Mouse (Mus musculus) cerebellum, adult 8-10 months (tissue): Measurements from ENCODE around the gene Capn11.
"Not testable (repeated sequence)": the region's sequence is repeated elsewhere in the genome, so short reads cannot be mapped to it uniquely, and the experiment has no call there.

Experiments used
- DNase-seq: peaks from one replicate; pipeline ENCODE4 v3.0.0; 2022

The Capn11 gene

DNA sequence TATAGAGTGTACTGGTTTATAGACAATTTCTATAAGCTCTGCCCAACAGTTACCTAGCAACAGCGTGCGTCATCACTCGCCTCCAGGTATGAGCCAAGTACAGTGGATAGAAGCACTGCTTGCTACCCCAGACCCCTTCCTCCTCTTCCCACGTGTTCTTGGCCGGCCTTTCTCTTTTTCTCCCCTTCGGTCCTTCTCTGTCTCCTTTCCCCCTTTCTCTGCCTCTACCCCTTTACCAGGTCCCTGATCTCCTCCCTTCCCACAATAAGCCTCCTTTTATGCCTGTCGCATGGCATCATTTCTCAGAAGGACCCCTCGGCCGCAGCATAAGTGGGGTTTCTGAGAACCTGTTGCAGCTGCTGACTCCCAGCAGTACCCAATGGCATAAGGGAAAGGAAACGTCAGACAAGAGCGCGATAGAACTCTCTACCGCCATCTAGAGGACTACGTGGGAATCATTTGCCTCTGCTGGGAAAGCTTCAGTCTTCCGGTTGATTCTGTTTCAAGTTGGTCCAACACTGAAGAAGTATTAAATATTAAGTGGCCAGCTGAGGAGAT lies 32.5 kb downstream of the Capn11 start:
- peak; percentile 68 for DNase-seq

DNA sequence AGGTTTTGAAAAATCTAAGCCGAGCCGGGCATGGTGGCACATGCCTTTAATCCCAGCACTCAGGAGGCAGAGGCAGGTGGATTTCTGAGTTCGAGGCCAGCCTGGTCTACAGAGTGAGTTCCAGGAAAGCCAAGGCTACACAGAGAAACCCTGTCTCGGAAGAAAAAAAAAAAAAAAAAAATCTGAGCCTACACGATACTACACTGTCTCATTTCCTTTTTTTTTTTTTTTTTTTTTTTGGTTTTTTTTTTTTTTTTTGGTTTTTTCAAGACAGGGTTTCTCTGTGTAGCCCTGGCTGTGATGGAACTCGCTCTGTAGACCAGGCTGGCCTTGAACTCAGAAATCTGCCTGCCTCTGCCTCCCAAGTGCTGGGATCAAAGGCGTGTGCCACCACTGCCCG lies 35.7 kb downstream of the Capn11 start:
- not testable (repeated sequence) for DNase-seq

DNA sequence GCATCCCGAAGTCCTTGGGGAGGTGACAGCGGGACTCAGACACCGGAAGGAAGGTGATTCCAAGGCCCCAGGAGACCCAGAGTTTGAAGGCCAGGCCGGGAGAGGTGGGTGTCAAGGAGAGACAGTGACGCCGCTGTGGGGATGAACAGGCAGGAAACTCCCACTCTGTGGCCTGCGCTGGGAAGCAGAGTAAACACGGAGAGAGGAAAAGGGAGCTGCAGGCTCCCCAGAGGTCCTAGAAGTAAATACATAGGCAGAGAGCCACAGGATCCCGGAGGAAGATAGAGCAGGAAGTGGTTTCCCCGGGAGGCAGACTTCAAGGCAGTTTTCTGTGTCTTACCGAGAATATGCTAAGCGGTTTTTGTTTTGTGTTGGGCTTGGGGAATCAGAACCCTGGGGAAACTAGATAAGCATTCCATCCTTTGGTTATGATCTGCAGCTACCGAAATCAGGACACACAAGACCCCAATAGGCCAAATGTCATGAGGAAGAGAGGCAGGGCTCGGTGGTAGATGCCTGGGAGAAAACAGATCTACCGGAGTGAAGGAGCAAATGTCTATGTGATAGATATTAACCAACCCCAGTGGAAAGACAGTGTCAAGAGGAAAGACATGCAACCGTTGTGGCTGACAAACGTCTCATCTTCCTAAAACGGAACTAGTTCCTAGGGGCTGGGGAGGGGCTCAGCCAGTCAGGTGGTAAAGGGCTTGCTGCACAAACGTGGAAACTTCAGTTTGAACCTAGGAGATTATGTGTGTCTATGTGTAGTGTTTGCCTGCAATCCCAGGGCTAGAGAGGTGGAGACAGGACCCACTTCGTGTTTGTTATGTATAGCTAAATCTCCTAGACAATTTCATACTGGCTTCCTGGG lies 39.5 kb downstream of the Capn11 start:
- no peak for DNase-seq

DNA sequence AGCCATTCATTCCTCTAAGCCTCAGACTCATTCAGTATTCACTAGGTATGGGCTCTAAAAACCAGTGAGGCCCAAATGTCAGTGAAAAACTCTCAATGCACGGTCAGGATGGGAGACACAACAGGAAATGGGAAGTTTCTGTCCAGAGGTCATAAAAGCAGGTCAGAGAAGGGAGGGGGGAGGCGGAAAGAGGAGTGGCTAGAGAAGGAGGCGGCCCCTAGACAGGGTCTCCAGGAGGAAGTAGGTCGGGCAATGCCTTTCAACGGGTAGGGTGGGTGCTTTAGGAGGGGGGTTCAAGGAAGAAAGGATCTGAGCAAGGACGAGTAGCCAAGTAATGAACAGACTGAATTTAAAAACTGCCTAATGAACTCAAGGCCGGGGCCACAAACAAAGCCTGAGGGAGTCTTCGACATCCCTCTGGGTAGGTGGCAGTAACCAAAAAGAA lies 40.2 kb downstream of the Capn11 start:
- DNase-seq: no peak

DNA sequence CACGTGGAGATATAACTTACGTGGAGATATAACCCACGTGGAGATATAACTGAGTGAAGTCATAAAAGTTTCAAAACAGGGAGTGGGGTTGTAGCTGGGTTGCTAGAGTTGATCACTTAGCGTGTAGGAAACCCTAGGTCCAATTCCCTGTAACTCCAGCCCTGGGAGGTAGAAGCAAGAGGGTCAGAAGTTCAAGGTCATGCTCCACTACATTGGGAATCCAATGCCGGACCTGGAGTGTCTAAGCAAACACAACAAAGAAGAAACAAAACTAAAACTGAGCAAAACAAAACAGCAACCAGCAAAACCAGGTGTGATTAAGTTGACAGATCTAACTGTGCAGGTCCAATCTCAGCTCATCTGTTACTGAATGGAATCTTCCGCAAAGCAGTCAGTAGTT lies 41.5 kb downstream of the Capn11 start:
- DNase-seq: no peak

DNA sequence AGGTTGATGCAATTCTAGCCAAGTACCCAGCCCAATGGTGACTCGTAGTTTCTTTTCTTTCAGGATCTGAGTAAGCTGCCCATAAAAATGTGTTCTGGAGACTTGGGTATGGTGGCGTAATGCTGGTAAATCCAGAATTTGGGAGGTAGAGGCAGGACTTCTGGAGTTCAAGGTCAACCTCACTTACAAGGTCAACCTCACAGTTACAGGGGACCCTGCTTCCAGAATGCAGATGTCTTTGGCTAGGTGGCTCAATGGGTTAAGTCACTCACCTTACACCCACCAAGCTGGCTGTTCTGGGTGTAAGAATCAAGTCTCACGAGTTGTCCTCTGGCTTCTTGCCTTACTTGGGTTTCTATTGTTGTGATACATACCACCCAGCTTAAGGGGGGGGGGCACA lies 42.4 kb downstream of the Capn11 start:
- DNase-seq: no peak

DNA sequence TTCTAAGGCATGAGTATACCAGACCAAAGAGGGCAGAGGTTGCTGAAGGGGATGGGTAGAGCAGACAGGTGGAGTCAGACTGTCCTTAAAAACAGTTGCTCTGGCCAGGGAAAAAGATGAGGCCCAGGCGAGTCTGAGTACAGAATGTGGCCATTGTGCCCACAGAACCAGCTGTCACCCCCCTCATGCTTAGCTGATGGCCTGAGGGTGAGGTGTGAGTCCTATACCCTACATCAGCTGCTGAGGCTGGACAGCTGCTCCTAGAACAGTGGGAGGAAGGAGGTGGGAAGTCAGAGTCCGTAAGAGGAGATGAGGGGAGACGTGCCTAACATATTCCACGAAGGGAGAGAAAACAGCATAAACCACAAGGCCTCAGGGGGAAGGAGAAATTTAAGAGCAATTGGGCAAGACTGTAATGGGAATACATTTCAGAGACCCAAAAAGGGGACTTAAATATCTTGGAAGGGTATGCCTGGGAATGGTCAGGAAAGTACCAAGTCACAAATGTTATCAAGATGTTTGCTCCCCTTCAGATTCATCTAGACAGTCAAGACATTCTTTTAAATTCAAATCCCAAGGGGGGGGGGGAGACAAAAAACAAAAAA lies 43.0 kb downstream of the Capn11 start:
- DNase-seq: no peak

DNA sequence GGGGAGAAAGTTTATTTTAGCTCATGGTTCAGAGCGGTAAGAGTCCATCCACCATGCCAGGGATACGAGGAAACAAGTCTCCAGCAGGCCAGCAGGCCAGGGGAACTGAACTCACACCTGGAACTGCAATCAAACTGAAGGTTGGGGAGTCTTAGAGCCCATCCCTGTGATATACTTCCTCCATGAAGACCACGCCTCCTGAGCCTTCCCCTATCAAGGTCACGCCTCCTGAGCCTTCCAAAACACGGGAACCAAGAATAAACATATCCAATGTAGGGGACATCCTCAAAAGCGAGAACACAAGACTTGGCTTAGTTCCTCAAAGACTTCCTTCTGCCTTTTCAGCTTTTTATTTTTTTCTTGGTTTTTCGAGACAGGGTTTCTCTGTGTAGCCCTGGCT lies 46.2 kb downstream of the Capn11 start:
- no peak for DNase-seq

DNA sequence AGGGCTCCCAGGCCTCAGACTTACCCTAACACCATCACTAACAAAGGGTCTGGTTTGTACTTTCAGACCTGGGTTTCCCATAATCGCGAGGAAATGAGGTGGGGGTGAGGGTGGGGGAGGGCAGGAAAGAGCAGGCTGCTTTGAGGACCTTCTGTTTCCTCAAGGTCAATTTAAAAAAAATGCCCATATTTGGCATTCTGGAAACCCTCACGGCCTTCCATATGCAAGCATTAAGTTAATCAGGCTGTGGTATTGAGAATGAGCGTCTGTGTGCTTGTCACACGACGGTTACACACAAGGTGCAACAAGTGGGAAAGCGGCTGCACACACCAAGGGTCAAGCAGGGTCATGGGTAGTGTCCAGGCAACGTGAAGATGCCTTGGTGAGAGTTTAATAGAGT lies 47.1 kb downstream of the Capn11 start:
- no peak for DNase-seq

DNA sequence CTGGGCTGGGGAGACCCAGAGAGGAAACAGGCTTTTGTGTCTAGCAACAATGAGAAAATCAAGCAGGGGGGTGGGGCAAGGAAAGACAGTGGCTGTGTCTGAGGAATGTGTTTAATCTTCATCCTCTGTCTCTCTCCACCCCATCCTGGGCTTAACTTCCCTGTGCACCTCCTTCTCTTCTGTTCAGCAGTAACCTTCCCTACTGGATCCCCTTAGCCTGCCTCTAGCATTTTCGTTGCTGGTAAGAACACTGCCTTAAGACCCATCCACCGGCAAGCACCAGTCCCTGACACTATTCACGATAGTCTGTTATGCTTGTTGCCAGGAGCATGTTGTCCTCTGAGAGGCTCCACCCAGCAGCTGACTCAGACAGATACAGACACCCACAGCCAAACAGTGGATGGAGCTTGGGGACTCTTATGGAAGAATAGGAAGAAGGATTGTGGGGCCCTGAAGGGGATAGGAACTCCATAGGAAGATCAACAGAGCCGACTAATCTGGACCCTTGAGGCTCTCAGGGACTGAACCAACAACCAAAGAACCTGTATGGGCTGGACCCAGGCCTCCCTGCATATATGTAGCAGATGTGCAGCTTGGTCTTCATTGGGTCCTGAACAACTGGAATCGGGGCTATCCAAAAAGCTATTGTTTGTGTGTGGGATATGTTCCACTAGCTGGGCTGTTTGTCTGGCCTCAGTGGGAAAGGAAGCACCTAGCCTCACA lies 48.8 kb downstream of the Capn11 start:
- no peak for DNase-seq

DNA sequence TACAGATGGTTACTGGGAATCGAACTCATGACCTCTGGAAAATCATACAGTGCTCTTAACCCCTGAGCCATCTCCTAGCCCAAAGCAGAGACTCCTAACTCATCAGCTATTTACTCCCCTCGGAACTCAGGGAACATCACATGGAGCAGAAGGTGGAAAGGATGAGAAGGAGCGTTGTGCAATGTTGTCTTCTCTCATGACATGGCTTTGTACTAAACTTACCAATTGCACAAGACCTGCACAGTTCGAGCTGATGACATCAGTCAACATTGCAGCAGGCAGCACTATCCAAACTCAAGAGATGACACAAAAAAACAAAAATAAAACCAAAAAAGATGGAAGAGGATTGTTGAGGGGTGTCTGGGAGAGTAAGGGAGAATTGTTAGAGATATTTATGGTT lies 50.7 kb downstream of the Capn11 start:
- no peak for DNase-seq

DNA sequence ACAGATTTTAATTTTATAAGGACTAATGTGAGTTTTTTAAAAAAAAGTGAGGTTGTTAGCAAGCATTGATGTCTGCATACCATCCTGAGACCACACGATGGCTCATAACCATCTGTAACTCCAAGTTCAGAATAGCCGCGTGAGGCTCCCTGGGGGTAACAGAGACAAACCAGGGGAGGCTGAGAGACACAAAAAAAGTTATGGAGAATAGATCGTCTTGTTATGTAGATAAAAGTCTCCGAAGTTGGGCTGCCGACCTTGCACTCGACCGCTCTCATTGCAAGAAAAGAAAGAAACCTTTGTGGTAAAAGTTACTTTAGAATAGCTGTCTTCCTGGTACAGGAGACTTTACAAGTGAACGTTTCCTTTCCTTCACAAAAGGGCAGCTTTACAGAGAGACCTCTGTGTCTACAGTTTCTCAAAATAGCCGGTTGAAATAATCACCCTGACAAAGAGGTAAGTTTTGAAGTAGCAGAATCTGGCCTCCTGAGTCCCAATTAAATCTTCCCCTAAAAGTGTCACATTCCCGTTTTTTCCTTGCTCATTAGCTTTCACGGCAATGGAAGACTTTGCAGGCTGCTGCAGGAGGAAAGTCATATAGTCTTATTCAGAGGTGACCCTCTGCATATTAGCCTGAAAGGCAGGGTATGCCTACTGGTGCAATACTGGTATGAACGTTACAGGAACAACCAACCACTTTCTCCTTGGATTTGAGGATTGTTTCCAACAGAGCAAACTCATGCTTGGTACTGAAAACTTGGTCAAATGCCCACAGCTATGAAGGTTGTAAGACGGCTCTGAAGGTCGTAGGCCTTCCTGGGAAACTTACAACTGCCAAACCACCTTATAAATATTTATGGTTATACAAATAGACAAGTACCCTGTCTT lies 51.9 kb downstream of the Capn11 start:
- no peak for DNase-seq

DNA sequence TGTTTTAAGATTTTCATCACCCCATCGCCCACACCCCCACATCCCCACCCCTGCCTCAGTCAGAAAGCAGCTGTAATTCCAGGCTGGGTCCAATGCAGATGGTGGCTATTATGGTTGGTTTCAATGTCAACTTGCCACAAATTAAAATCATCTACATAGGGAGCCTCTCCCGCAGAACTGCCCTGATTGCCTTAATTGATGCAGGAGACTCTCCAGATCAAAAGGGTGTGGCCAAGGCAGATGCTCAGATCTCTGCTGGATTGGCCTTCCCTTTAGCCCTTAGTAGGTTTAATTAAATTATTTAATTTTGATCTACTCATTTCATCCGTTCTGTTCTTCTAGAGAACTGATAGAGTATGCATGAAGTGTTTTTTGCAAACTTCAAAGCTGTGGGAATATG lies 56.1 kb downstream of the Capn11 start:
- no peak for DNase-seq

DNA sequence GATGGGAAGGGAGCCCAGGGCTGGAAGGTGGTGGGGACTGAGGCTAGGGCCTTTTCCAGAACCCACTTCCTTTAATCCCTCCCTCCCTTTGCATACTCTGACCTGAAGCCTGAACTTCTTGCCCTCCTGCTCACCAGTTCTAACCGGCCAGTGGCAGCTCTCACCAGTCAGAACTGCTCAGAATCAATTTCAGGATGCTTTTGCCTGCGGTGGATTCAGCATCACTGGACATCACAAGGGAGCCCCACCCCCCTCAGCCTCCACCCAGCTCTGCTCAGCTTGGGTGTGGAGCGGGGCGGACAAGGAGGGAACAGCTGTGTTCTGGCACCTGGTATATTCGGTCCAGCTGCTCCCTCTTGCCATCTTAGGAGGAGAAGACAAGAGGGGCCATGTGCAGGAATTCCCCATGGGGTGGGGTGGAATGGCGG lies 57.2 kb downstream of the Capn11 start, which contains the start of gene Mymx:
Gene Mymx (minus strand): TSS at position 226 of the 428 bp plus-strand sequence.
- DNase-seq: no peak

DNA sequence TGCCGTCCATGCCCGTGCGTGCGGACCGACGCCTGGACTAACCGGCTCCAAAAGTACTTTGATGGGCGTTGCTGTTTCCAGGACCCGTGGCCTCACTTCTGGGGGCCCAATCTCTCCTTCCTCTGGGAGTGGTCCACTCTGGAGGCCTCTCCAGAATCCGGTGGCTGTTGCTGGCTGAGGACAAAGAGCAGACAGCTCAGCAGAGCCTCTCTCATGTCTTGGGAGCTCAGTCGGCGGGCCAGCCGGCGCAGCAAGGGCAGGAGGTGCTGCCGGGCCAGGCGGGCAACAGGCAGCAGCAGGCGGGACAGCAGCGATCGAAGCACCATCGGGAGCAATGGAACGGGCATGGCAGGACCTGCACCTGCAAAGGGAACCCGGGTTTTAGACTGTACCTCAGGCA lies 57.8 kb downstream of the Capn11 start:
- no peak for DNase-seq

DNA sequence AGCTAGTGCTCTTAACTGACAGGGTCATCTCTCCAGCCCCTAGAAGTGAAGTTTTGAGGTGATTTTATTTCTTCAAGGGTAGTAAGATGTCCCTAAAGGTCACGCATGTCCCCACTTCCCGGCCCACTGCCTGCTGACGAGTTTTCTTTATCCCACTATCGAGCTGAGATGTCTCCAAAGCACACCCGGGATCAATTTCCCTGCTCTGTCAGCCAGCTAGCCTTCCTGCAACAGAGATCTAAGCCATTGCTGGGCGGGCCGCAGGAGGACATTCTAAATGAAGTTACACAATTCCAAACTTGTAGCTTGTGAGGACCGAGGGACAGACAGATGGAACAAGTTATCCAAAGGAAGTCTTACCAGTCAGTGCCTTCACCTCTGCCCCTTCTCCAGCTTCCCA lies 58.9 kb downstream of the Capn11 start:
- no peak for DNase-seq

DNA sequence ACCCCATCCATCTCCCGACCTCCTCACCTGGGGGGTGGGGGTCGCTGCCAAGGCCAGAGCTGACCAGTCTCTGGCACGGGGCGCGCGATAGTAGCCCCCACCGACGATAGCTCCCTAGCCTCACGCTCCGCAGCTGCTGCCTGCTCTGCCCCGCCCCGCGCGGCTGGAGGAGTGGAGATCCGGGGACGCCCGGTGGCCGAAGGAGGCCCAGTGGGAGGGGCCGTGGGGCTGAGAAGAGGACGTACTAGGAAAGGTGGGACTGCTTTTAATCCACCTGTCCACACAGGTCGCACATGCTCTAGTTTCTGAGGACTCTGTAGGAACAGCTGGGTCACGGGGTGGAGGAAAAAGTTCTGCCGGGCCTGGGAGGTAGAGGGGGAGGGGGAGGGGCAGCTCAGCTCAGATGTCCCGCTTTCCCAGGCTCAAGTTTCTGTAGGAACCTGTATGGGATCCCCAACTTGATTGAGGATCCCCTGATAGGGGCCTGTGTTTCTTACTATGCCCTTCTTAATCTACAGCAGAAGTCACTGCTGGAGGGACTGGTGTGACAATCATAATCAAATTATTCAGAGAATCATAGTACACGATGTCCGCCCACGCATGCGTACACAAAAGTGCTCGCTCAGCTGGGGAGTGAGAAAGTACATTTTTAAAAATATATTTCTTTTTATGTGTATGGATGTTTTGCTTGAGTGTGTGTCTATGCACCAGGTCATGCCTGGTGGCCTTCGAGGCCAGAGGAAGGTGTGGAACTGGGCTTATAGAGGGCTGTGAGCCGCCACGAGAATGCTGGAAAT lies 59.5 kb downstream of the Capn11 start, which contains the start of gene Slc29a1:
Gene Slc29a1 (minus strand): TSS at position 161 of the 797 bp plus-strand sequence.
- peak; percentile 31 for DNase-seq

DNA sequence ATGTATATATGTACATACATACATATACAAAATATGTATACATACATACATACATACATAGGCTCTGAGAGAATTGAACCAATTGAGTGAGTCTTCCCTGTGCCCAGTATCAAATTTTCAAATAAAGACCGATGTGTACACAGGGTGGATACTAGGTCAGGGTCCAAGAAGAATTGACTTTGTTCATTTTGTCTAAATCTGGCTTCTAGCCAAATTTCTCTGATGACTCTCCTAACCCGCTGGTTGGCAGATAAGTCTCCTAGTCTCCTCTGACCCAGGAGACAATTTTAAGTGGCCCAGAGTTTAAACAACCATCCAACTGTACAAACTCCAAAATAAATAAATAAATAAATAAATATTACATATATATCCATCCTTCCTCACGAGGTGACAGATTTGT lies 60.2 kb downstream of the Capn11 start:
- DNase-seq: no peak

DNA sequence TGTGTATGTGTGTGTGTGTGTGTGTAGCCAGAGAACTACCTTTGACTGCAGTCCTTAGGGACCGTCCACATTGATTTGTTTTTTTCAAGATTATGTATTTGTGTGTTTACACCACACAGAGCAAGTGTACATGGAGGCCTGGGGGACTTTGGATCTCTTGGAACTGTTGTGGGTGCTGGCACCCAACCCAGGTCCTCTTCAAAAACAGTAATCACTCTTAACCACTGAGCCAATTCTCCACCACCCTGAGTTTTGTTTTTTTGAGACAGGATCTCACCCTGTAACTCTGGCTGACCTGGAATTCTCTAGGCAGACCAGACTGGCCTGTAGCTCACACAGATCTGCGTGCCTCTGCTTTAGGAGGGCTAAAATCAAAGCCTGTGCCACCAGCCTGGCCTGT lies 60.7 kb downstream of the Capn11 start:
- peak; percentile 11 for DNase-seq

DNA sequence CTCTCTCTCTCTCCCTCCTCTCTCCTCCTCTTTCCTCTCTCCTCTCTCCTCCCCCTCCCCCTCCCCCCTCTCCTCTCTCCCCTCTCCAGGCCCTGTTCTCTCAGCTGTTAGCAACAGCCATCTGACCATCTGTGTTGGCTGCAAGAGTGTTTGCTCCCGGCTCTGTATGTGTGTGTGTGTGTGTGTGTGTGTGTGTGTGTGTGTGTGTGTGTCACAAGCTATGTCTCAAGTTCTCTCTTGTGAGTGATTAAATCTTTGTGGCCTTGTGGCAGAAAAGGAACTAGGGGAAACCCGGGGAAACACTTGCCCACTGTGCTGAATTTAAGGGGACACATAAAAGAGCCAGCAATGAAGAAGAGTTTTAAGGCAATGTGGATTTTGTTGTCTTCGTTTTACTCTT lies 61.3 kb downstream of the Capn11 start:
- DNase-seq: peak; percentile 26

DNA sequence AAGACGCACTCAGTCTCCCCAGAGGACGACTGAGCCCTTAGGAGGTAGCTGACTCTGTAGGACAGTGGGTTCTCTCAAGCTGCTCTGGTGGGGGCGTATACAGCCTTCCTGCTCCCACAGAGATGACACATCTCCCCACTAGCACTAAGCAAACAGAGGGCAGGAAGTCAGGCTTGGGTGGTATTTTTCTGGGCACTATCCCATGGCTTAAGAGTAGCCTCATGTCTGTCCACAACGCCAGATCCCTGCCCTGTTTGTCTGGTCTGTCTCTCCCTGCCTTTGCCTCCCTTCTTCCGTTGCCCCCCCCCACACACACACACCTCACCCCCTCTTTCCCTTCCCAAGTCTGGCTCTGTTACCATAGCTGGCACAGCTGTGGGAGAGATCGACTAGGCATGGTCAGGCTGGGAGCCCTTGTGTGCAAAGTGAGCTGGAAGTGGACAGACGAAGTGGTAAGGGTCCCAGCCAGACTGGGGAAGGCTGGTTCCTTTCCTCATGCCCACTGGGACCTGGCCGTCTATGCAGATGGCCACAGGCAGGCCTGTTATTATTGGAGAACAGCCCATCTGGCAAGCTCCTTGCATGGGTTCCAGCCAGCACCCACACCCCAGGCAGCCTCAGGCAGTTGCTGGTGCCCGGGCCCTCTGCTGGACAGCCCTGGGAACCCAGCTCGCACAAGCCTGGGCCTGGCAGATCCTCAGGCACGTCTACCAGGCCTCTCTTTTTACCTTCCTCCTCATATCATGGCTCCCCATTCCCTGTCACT lies 62.3 kb downstream of the Capn11 start:
- DNase-seq: peak; percentile 68
